ENCODE assay signal across 28 mouse cellular contexts in the genomic region with DNA sequence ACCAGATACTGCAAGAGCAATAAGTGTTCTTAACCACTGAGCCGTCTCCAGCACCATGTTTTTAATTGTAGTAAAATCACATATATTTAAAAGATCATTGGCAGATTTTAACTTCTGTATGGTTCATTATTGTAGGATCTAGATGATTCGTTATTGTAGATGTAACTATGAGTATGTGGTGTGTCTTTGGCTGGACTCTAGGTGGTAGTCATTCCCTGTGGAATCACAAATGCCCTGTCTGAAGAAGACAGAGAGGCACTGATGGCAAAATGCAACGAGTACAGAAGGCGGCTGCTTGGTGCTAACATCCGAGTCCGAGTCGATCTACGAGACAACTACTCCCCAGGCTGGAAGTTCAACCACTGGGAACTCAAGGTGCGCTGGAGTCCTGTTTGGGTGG. TPM values are rescaled to one million over a fixed set of nuclear protein-coding genes. Genes with fewer than 3 reads are reported as not detected.
DNase-seq lines count a peak whose midpoint lies in the region; ATAC-seq and TF ChIP-seq lines count a peak whose summit lies in the region.
"Had no signal": no experiment of that assay in that cellular context is flagged by ENCODE, and none has a peak within 500 bp of the region (broad histone marks: within the 10 kb centered on the region; RNA-seq: fewer than 3 reads in every experiment).

No protein-coding gene starts in this region.

- TF ChIP-seq CTCF in kidney, postnatal 0 days (IDR thresholded peaks at IDR 0.05; ENCODE audit: low read depth), result peak; percentile 15; the same call in 1 of the 2 replicates
- peak; percentile 51 for TF ChIP-seq CTCF in midbrain, postnatal 0 days (IDR thresholded peaks at IDR 0.05)
- peak; percentile 29; the same call in 1 of the 2 replicates for TF ChIP-seq CTCF in stomach, postnatal 0 days (IDR thresholded peaks at IDR 0.05; ENCODE audit: low read depth)

- 91% methylated on average over 9 of the region's 9 CpGs for WGBS in forebrain, embryonic 16.5 days
- 93% methylated on average over 9 of the region's 9 CpGs for WGBS in forebrain, embryonic 11.5 days
- 91% methylated on average over 9 of the region's 9 CpGs for WGBS in kidney, postnatal 0 days
- 92% methylated on average over 9 of the region's 9 CpGs for WGBS in kidney, embryonic 16.5 days
- 92% methylated on average over 9 of the region's 9 CpGs for WGBS in midbrain, postnatal 0 days
- 91% methylated on average over 9 of the region's 9 CpGs for WGBS in midbrain, embryonic 15.5 days
- WGBS in stomach, postnatal 0 days, result 90% methylated on average over 9 of the region's 9 CpGs

- no peaks in the 10 kb centered on the region for H3K27me3 ChIP-seq in forebrain, embryonic 16.5 days (replicated peaks; ENCODE audit: control insufficient read depth, insufficient read depth, low read length)
- H3K27me3 ChIP-seq in forebrain, embryonic 11.5 days (ENCODE audit: control insufficient read depth, insufficient read depth, low read length), result no peaks in the 10 kb centered on the region
- no peaks in the 10 kb centered on the region for H3K27me3 ChIP-seq in kidney, postnatal 0 days (ENCODE audit: insufficient read depth, low read length)
- no peaks in the 10 kb centered on the region for H3K27me3 ChIP-seq in kidney, embryonic 16.5 days (ENCODE audit: insufficient read depth, low read length)
- H3K27me3 ChIP-seq in midbrain, postnatal 0 days (ENCODE audit: insufficient read depth, low read length), result no peaks in the 10 kb centered on the region
- no peaks in the 10 kb centered on the region for H3K27me3 ChIP-seq in midbrain, embryonic 15.5 days (replicated peaks)
- H3K27me3 ChIP-seq in stomach, postnatal 0 days (ENCODE audit: control insufficient read depth, insufficient read depth, low read length), result no peaks in the 10 kb centered on the region
- H3K27me3 ChIP-seq: embryonic facial prominence, embryonic 15.5 days; limb, embryonic 12.5 days; megakaryocyte, embryonic 14.5 days; midbrain, embryonic 12.5 days; Patski had no signal

- no peak overlapping the region for H3K4me3 ChIP-seq in forebrain, embryonic 16.5 days (replicated peaks; ENCODE audit: low read length)
- H3K4me3 ChIP-seq in forebrain, embryonic 11.5 days (ENCODE audit: low read depth, low read length), result no peak overlapping the region
- no peak overlapping the region for H3K4me3 ChIP-seq in kidney, postnatal 0 days (replicated peaks; ENCODE audit: low read depth, low read length)
- H3K4me3 ChIP-seq in kidney, embryonic 16.5 days (ENCODE audit: low read length), result no peak overlapping the region
- no peak overlapping the region for H3K4me3 ChIP-seq in midbrain, postnatal 0 days (ENCODE audit: low read depth, low read length)
- no peak overlapping the region for H3K4me3 ChIP-seq in midbrain, embryonic 15.5 days
- no peak overlapping the region for H3K4me3 ChIP-seq in stomach, postnatal 0 days (ENCODE audit: low read depth, low read length)
- H3K4me3 ChIP-seq: embryonic facial prominence, embryonic 10.5 days; embryonic facial prominence, embryonic 15.5 days; limb, embryonic 12.5 days; megakaryocyte, embryonic 14.5 days; midbrain, embryonic 12.5 days had no signal

- peaks cover 33% of the 10 kb centered on the region for H3K36me3 ChIP-seq in forebrain, embryonic 16.5 days (ENCODE audit: control insufficient read depth, insufficient read depth)
- peaks cover 3% of the 10 kb centered on the region; the same call in 1 of the 2 replicates for H3K36me3 ChIP-seq in forebrain, embryonic 11.5 days (ENCODE audit: control insufficient read depth, insufficient read depth, low read length)
- H3K36me3 ChIP-seq in kidney, postnatal 0 days (ENCODE audit: insufficient read depth, low read length), result peaks cover 71% of the 10 kb centered on the region
- H3K36me3 ChIP-seq in kidney, embryonic 16.5 days (ENCODE audit: insufficient read depth, low read length), result peaks cover 73% of the 10 kb centered on the region
- H3K36me3 ChIP-seq in midbrain, postnatal 0 days (ENCODE audit: insufficient read depth, low read length), result peaks cover 63% of the 10 kb centered on the region
- H3K36me3 ChIP-seq in midbrain, embryonic 15.5 days (replicated peaks), result peaks cover 38% of the 10 kb centered on the region
- peaks cover 42% of the 10 kb centered on the region for H3K36me3 ChIP-seq in stomach, postnatal 0 days (ENCODE audit: control insufficient read depth, insufficient read depth, low read length)

- no peaks in the 10 kb centered on the region for H3K4me1 ChIP-seq in forebrain, embryonic 16.5 days (replicated peaks; ENCODE audit: control insufficient read depth, insufficient read depth, low read length)
- no peaks in the 10 kb centered on the region for H3K4me1 ChIP-seq in forebrain, embryonic 11.5 days (replicated peaks; ENCODE audit: control insufficient read depth, insufficient read depth, low read length)
- no peaks in the 10 kb centered on the region for H3K4me1 ChIP-seq in kidney, postnatal 0 days (replicated peaks; ENCODE audit: insufficient read depth, low read length)
- no peaks in the 10 kb centered on the region for H3K4me1 ChIP-seq in kidney, embryonic 16.5 days (ENCODE audit: insufficient read depth, low read length)
- H3K4me1 ChIP-seq in midbrain, postnatal 0 days (ENCODE audit: insufficient read depth, low read length), result no peaks in the 10 kb centered on the region
- H3K4me1 ChIP-seq in midbrain, embryonic 15.5 days, result no peaks in the 10 kb centered on the region
- no peaks in the 10 kb centered on the region for H3K4me1 ChIP-seq in stomach, postnatal 0 days (replicated peaks; ENCODE audit: control insufficient read depth, insufficient read depth)
- H3K4me1 ChIP-seq: embryonic facial prominence, embryonic 10.5 days; embryonic facial prominence, embryonic 15.5 days; limb, embryonic 12.5 days; midbrain, embryonic 12.5 days had no signal

- H3K4me2 ChIP-seq in forebrain, embryonic 16.5 days (ENCODE audit: low read length), result no peak overlapping the region
- no peak overlapping the region for H3K4me2 ChIP-seq in forebrain, embryonic 11.5 days (ENCODE audit: low read depth, low read length, severe bottlenecking)
- no peak overlapping the region for H3K4me2 ChIP-seq in kidney, postnatal 0 days (ENCODE audit: low read length)
- no peak overlapping the region for H3K4me2 ChIP-seq in kidney, embryonic 16.5 days (replicated peaks; ENCODE audit: low read depth, low read length)
- H3K4me2 ChIP-seq in midbrain, postnatal 0 days (ENCODE audit: low read depth, low read length, poor library complexity, severe bottlenecking), result no peak overlapping the region
- H3K4me2 ChIP-seq in midbrain, embryonic 15.5 days, result no peak overlapping the region
- H3K4me2 ChIP-seq in stomach, postnatal 0 days (replicated peaks; ENCODE audit: low read depth), result no peak overlapping the region
- H3K4me2 ChIP-seq: embryonic facial prominence, embryonic 15.5 days; limb, embryonic 12.5 days; midbrain, embryonic 12.5 days had no signal

- no peak for TF ChIP-seq EP300 in stomach, postnatal 0 days (optimal IDR thresholded peaks at IDR 0.05)

- no peak for DNase-seq in forebrain, embryonic 11.5 days (ENCODE audit: low spot score)
- DNase-seq in kidney, postnatal 0 days (ENCODE audit: low spot score), result no peak
- no peak for DNase-seq in midbrain, postnatal 0 days (ENCODE audit: low spot score)
- no peak for DNase-seq in stomach, postnatal 0 days (ENCODE audit: low spot score)
- no peak for DNase-seq in layer of hippocampus, postnatal 36 days
- DNase-seq: adrenal gland, postnatal 14 days; cerebellum, adult 18-20 months; cerebellum, postnatal 14 days; gastrocnemius, postnatal 10 days; kidney, adult 11 months; kidney, postnatal 36 days; lung, postnatal 4 days; right cerebral cortex, postnatal 25 days; spleen, adult 18-20 months; thymus, adult 18-20 months; thymus, postnatal 25 days had no signal

- no peak overlapping the region for H3K9ac ChIP-seq in forebrain, embryonic 16.5 days (replicated peaks; ENCODE audit: low read depth, low read length)
- no peak overlapping the region for H3K9ac ChIP-seq in forebrain, embryonic 11.5 days (ENCODE audit: low read length)
- no peak overlapping the region for H3K9ac ChIP-seq in kidney, postnatal 0 days (ENCODE audit: low read depth, low read length)
- no peak overlapping the region for H3K9ac ChIP-seq in kidney, embryonic 16.5 days (replicated peaks; ENCODE audit: low read length)
- H3K9ac ChIP-seq in midbrain, postnatal 0 days (replicated peaks; ENCODE audit: low read length, poor library complexity, severe bottlenecking), result no peak overlapping the region
- no peak overlapping the region for H3K9ac ChIP-seq in midbrain, embryonic 15.5 days
- no peak overlapping the region for H3K9ac ChIP-seq in stomach, postnatal 0 days (ENCODE audit: low read length)
- H3K9ac ChIP-seq: embryonic facial prominence, embryonic 15.5 days; limb, embryonic 12.5 days; midbrain, embryonic 12.5 days had no signal

- ATAC-seq in forebrain, embryonic 16.5 days, result 0 out of 2 replicates have a peak, but pooled peaks have one; percentile 38
- no peak for ATAC-seq in forebrain, embryonic 11.5 days (replicated peaks; ENCODE audit: low FRiP score)
- no peak for ATAC-seq in kidney, postnatal 0 days (replicated peaks; ENCODE audit: low FRiP score, low read depth)
- no peak for ATAC-seq in kidney, embryonic 16.5 days (ENCODE audit: low FRiP score, low TSS enrichment)
- ATAC-seq in midbrain, postnatal 0 days (ENCODE audit: low FRiP score), result no peak
- no peak for ATAC-seq in midbrain, embryonic 15.5 days (replicated peaks)
- no peak for ATAC-seq in stomach, postnatal 0 days (ENCODE audit: low FRiP score, low TSS enrichment)
- ATAC-seq: lung, postnatal 0 days; Patski had no signal

- no peak overlapping the region for H3K27ac ChIP-seq in forebrain, embryonic 16.5 days (ENCODE audit: low read length)
- H3K27ac ChIP-seq in forebrain, embryonic 11.5 days (ENCODE audit: low read depth, low read length), result no peak overlapping the region
- H3K27ac ChIP-seq in kidney, postnatal 0 days, result no peak overlapping the region
- H3K27ac ChIP-seq in kidney, embryonic 16.5 days (ENCODE audit: low read length), result no peak overlapping the region
- H3K27ac ChIP-seq in midbrain, postnatal 0 days (ENCODE audit: low read depth, low read length), result no peak overlapping the region
- H3K27ac ChIP-seq in midbrain, embryonic 15.5 days, result no peak overlapping the region
- H3K27ac ChIP-seq in stomach, postnatal 0 days (replicated peaks), result no peak overlapping the region
- H3K27ac ChIP-seq: embryonic facial prominence, embryonic 10.5 days; embryonic facial prominence, embryonic 15.5 days; limb, embryonic 12.5 days; midbrain, embryonic 12.5 days had no signal

- H3K9me3 ChIP-seq in forebrain, embryonic 16.5 days (ENCODE audit: control insufficient read depth, low read length), result no peaks in the 10 kb centered on the region
- H3K9me3 ChIP-seq in forebrain, embryonic 11.5 days (ENCODE audit: control insufficient read depth, low read length), result no peaks in the 10 kb centered on the region
- no peaks in the 10 kb centered on the region for H3K9me3 ChIP-seq in kidney, postnatal 0 days (replicated peaks; ENCODE audit: low read length)
- H3K9me3 ChIP-seq in kidney, embryonic 16.5 days (ENCODE audit: low read length), result no peaks in the 10 kb centered on the region
- H3K9me3 ChIP-seq in midbrain, postnatal 0 days (ENCODE audit: low read length), result no peaks in the 10 kb centered on the region
- no peaks in the 10 kb centered on the region for H3K9me3 ChIP-seq in midbrain, embryonic 15.5 days
- no peaks in the 10 kb centered on the region for H3K9me3 ChIP-seq in stomach, postnatal 0 days (ENCODE audit: control insufficient read depth, low read length)
- H3K9me3 ChIP-seq: embryonic facial prominence, embryonic 10.5 days; embryonic facial prominence, embryonic 15.5 days; limb, embryonic 12.5 days; megakaryocyte, embryonic 14.5 days; midbrain, embryonic 12.5 days had no signal

RNA-seq across cellular contexts. Expression of a gene that starts 36.6 kb away (rescaled TPM):
- polyA plus RNA-seq in forebrain, embryonic 16.5 days (2015; fragmentation: Nextera tagmentation; extraction: Ambion mirVana), result 10.3 and 10.7 TPM in 2 replicates
- polyA plus RNA-seq in forebrain, embryonic 11.5 days (2014; fragmentation: Nextera tagmentation; extraction: Ambion mirVana), result 2.5 and 2.6 TPM in 2 replicates
- polyA plus RNA-seq in kidney, postnatal 0 days (2015; fragmentation: Nextera tagmentation; extraction: Ambion mirVana), result 0.08 and 0.11 TPM in 2 replicates
- polyA plus RNA-seq in kidney, embryonic 16.5 days (2015; fragmentation: Nextera tagmentation; extraction: Ambion mirVana), result 0.14 and 0.22 TPM in 2 replicates
- total RNA-seq in midbrain, postnatal 0 days (2014; rRNA removed), result 19.1 and 21.9 TPM in 2 replicates
- polyA plus RNA-seq in midbrain, postnatal 0 days (2015; fragmentation: Nextera tagmentation; extraction: Ambion mirVana), result 6.6 and 6.8 TPM in 2 replicates
- polyA plus RNA-seq in midbrain, embryonic 15.5 days (2015; fragmentation: Nextera tagmentation; extraction: Ambion mirVana), result 5.9 and 6.9 TPM in 2 replicates
- 0.01 and 0.06 TPM in 2 replicates for polyA plus RNA-seq in stomach, postnatal 0 days (2015; fragmentation: Nextera tagmentation; extraction: Ambion mirVana)
- total RNA-seq in layer of hippocampus, postnatal 36 days (2021), result 1 to 10 TPM; 8.7 to 9.7 TPM
- total RNA-seq: heart, postnatal 25 days; monocyte, adult 5-6 weeks had no signal
- polyA plus RNA-seq: lung, postnatal 0 days; Patski had no signal

RNA-seq across cellular contexts. Expression of a gene that starts 55.2 kb away (rescaled TPM):
- 144 and 147 TPM in 2 replicates for polyA plus RNA-seq in forebrain, embryonic 16.5 days (2015; fragmentation: Nextera tagmentation; extraction: Ambion mirVana)
- polyA plus RNA-seq in forebrain, embryonic 11.5 days (2014; fragmentation: Nextera tagmentation; extraction: Ambion mirVana), result 143 and 150 TPM in 2 replicates
- polyA plus RNA-seq in kidney, postnatal 0 days (2015; fragmentation: Nextera tagmentation; extraction: Ambion mirVana), result 101 and 106 TPM in 2 replicates
- 137 TPM in 2 replicates for polyA plus RNA-seq in kidney, embryonic 16.5 days (2015; fragmentation: Nextera tagmentation; extraction: Ambion mirVana)
- 71.7 and 94.7 TPM in 2 replicates for total RNA-seq in midbrain, postnatal 0 days (2014; rRNA removed)
- polyA plus RNA-seq in midbrain, postnatal 0 days (2015; fragmentation: Nextera tagmentation; extraction: Ambion mirVana), result 109 and 119 TPM in 2 replicates
- 129 and 137 TPM in 2 replicates for polyA plus RNA-seq in midbrain, embryonic 15.5 days (2015; fragmentation: Nextera tagmentation; extraction: Ambion mirVana)
- 58.0 and 68.5 TPM in 2 replicates for polyA plus RNA-seq in stomach, postnatal 0 days (2015; fragmentation: Nextera tagmentation; extraction: Ambion mirVana)
- total RNA-seq in layer of hippocampus, postnatal 36 days (2021), result 10 to 100 TPM; 69.1 to 70.7 TPM
